Comparison of ENCODE assay signal across 11 mouse cellular contexts in genomic region chr12:29538456-29538855, GRCm38 (mm10). TPM values are rescaled to one million over a fixed set of nuclear protein-coding genes. Genes with fewer than 3 reads are reported as not detected.
DNase-seq lines count a peak whose midpoint lies in the region; ATAC-seq lines count a peak whose summit lies in the region.
"Had no signal": no experiment of that assay in that cellular context is flagged by ENCODE, and none has a peak within 500 bp of the region (broad histone marks: within the 10 kb centered on the region; RNA-seq: fewer than 3 reads in every experiment).

No protein-coding gene starts in this region.

- peaks cover 15% of the 10 kb centered on the region for H3K27me3 ChIP-seq in megakaryocyte, embryonic 14.5 days (replicated peaks)
- H3K27me3 ChIP-seq in hindbrain, embryonic 14.5 days (ENCODE audit: control insufficient read depth, insufficient read depth, low read length): no peaks in the 10 kb centered on the region
- H3K27me3 ChIP-seq in neural tube, embryonic 14.5 days (ENCODE audit: control insufficient read depth, insufficient read depth, low read length): no peaks in the 10 kb centered on the region
- peaks cover 57% of the 10 kb centered on the region for H3K27me3 ChIP-seq in kidney, embryonic 15.5 days

- peak overlapping the region; percentile 81 for H3K9ac ChIP-seq in hindbrain, embryonic 14.5 days
- peak overlapping the region; percentile 81 for H3K9ac ChIP-seq in neural tube, embryonic 14.5 days (replicated peaks; ENCODE audit: low read depth, low read length)
- H3K9ac ChIP-seq in kidney, embryonic 15.5 days: no peak overlapping the region
- H3K9ac ChIP-seq: heart, embryonic 12.5 days; limb, embryonic 13.5 days had no signal

- H3K4me3 ChIP-seq in megakaryocyte, embryonic 14.5 days (replicated peaks): peak overlapping the region; percentile 4
- peak overlapping the region; percentile 47 for H3K4me3 ChIP-seq in hindbrain, embryonic 14.5 days (replicated peaks; ENCODE audit: low read length)
- peak overlapping the region; percentile 40 for H3K4me3 ChIP-seq in neural tube, embryonic 14.5 days (ENCODE audit: low read depth, low read length)
- no peak overlapping the region for H3K4me3 ChIP-seq in kidney, embryonic 15.5 days (replicated peaks)
- H3K4me3 ChIP-seq: heart, embryonic 12.5 days; limb, embryonic 13.5 days; myocyte had no signal

- no peaks in the 10 kb centered on the region for H3K9me3 ChIP-seq in megakaryocyte, embryonic 14.5 days
- no peaks in the 10 kb centered on the region for H3K9me3 ChIP-seq in hindbrain, embryonic 14.5 days (ENCODE audit: control insufficient read depth, low read length)
- H3K9me3 ChIP-seq in neural tube, embryonic 14.5 days (ENCODE audit: control insufficient read depth, low read length): no peaks in the 10 kb centered on the region
- H3K9me3 ChIP-seq in kidney, embryonic 15.5 days (replicated peaks): no peaks in the 10 kb centered on the region
- H3K9me3 ChIP-seq: heart, embryonic 12.5 days; limb, embryonic 13.5 days had no signal

- peaks cover 9% of the 10 kb centered on the region for H3K4me1 ChIP-seq in megakaryocyte, embryonic 14.5 days
- H3K4me1 ChIP-seq in hindbrain, embryonic 14.5 days (replicated peaks; ENCODE audit: control insufficient read depth, insufficient read depth, low read length): peaks cover 56% of the 10 kb centered on the region
- H3K4me1 ChIP-seq in neural tube, embryonic 14.5 days (ENCODE audit: control insufficient read depth, insufficient read depth, low read length): peaks cover 13% of the 10 kb centered on the region; the same call in 1 of the 2 replicates
- H3K4me1 ChIP-seq in kidney, embryonic 15.5 days: no peaks in the 10 kb centered on the region; the same call in 1 of the 2 replicates

- H3K36me3 ChIP-seq in megakaryocyte, embryonic 14.5 days (replicated peaks; ENCODE audit: low read length): no peaks in the 10 kb centered on the region
- no peaks in the 10 kb centered on the region for H3K36me3 ChIP-seq in hindbrain, embryonic 14.5 days (replicated peaks; ENCODE audit: control insufficient read depth, insufficient read depth)
- no peaks in the 10 kb centered on the region for H3K36me3 ChIP-seq in neural tube, embryonic 14.5 days (ENCODE audit: control insufficient read depth, insufficient read depth, low read length)
- no peaks in the 10 kb centered on the region for H3K36me3 ChIP-seq in kidney, embryonic 15.5 days
- H3K36me3 ChIP-seq: heart, embryonic 12.5 days; limb, embryonic 13.5 days had no signal

- WGBS in hindbrain, embryonic 14.5 days: 42% methylated on average over 11 of the region's 11 CpGs
- 39% methylated on average over 11 of the region's 11 CpGs for WGBS in neural tube, embryonic 14.5 days
- 76% methylated on average over 11 of the region's 11 CpGs for WGBS in kidney, embryonic 15.5 days

- peak; percentile 65 for DNase-seq in cerebellum, adult 9-11 months
- peak; percentile 50 for DNase-seq in hindbrain, embryonic 14.5 days (ENCODE audit: low spot score)
- no peak for DNase-seq in gastrocnemius, adult 18-20 months (ENCODE audit: low spot score)
- DNase-seq: adrenal gland, postnatal 36 days had no signal

- H3K4me2 ChIP-seq in hindbrain, embryonic 14.5 days (replicated peaks): peak overlapping the region; percentile 82
- H3K4me2 ChIP-seq in neural tube, embryonic 14.5 days (ENCODE audit: low read depth, low read length): peak overlapping the region; percentile 91
- no peak overlapping the region for H3K4me2 ChIP-seq in kidney, embryonic 15.5 days
- H3K4me2 ChIP-seq: heart, embryonic 12.5 days; limb, embryonic 13.5 days had no signal

- peak overlapping the region; percentile 97 for H3K27ac ChIP-seq in hindbrain, embryonic 14.5 days
- H3K27ac ChIP-seq in neural tube, embryonic 14.5 days (ENCODE audit: low read depth, low read length): peak overlapping the region; percentile 96
- no peak overlapping the region for H3K27ac ChIP-seq in kidney, embryonic 15.5 days
- H3K27ac ChIP-seq: limb, embryonic 13.5 days had no signal

- no peak for ATAC-seq in megakaryocyte, adult 5-6 weeks (ENCODE audit: poor library complexity, severe bottlenecking)
- ATAC-seq in hindbrain, embryonic 14.5 days (ENCODE audit: low FRiP score): no peak
- peak; percentile 30; the same call in 1 of the 2 replicates for ATAC-seq in neural tube, embryonic 14.5 days (ENCODE audit: low read depth)
- no peak for ATAC-seq in kidney, embryonic 15.5 days (replicated peaks; ENCODE audit: low FRiP score)

RNA-seq across cellular contexts. Expression of gene Myt1l, which starts 10.3 kb away (rescaled TPM):
- polyA plus RNA-seq in megakaryocyte, embryonic 14.5 days (2012; ENCODE audit: insufficient read depth, low replicate concordance): 0.23 TPM in 1 of 2 replicates, not detected in the other
- not detected in 2 replicates for total RNA-seq in megakaryocyte, adult 5-6 weeks (2015)
- not detected in 2 replicates for total RNA-seq in megakaryocyte, adult 5-6 weeks (2017)
- 187 and 202 TPM in 2 replicates for polyA plus RNA-seq in hindbrain, embryonic 14.5 days (2014; fragmentation: Nextera tagmentation; extraction: Ambion mirVana)
- polyA plus RNA-seq in neural tube, embryonic 14.5 days (2014; fragmentation: Nextera tagmentation; extraction: Ambion mirVana): 223 and 265 TPM in 2 replicates
- total RNA-seq in gastrocnemius, adult 18-20 months (2021): not detected
- 0.21 and 0.60 TPM in 2 replicates for polyA plus RNA-seq in kidney, embryonic 15.5 days (2015; fragmentation: Nextera tagmentation; extraction: Ambion mirVana)

Comparison
In these comparisons a context has a peak if more than half of its experiments do, and no peak if none do; other contexts are left out.
1. RNA of gene Myt1l, which starts 10.3 kb away (polyA plus RNA-seq): 223 to 265 TPM in neural tube, embryonic 14.5 days and 187 to 202 TPM in hindbrain, embryonic 14.5 days; 0.21 to 0.60 TPM in kidney, embryonic 15.5 days and 0.23 TPM in megakaryocyte, embryonic 14.5 days; every median in the first group is over 100 times any median in the second.